Mouse (Mus musculus) liver, embryonic 11.5 days (tissue): Measurements from ENCODE around the gene Mrps7. TPM values are rescaled to one million over a fixed set of nuclear protein-coding genes. Genes with fewer than 3 reads are reported as not detected.
A peak's percentile ranks its signal among the peaks of the same experiment; 100 is the strongest.

Source experiments
- ATAC-seq: fragments of 200-750 bp; cut with Nextera tagmentation; replicated peaks from 2 replicates; pipeline ENCODE4 v1.8.0; 2017; ENCODE audit warnings: moderate number of reproducible peaks, mild to moderate bottlenecking, moderate TSS enrichment, moderate library complexity; ENCODE audit not compliant: low FRiP score
- DNase-seq: peaks from one replicate; pipeline ENCODE4 v3.0.0-alpha.2; 2017; ENCODE audit warnings: low spot score
- H3K27ac ChIP-seq: fragments of 300-500 bp; sonication (generic); 2 replicates; pipeline ENCODE4 v1.5.1; 2014; ENCODE audit warnings: mild to moderate bottlenecking, low read depth, low read length, control low read depth
- H3K27me3 ChIP-seq: fragments of 300-500 bp; sonication (generic); replicated peaks from 2 replicates; pipeline ENCODE4 v1.6.1; 2014; ENCODE audit warnings: low read length, mixed read lengths; ENCODE audit not compliant: control insufficient read depth, insufficient read depth
- H3K36me3 ChIP-seq: fragments of 300-500 bp; sonication (generic); 2 replicates; pipeline ENCODE4 v1.6.1; 2014; ENCODE audit warnings: mild to moderate bottlenecking, low read length, moderate library complexity, mixed read lengths; ENCODE audit not compliant: control insufficient read depth, insufficient read depth
- H3K4me1 ChIP-seq: fragments of 300-500 bp; sonication (generic); replicated peaks from 2 replicates; pipeline ENCODE4 v1.6.1; 2014; ENCODE audit warnings: low read length, mixed read lengths; ENCODE audit not compliant: control insufficient read depth, insufficient read depth
- H3K4me2 ChIP-seq: fragments of 300-500 bp; sonication (generic); 2 replicates; pipeline ENCODE4 v1.6.1; 2014; ENCODE audit warnings: mild to moderate bottlenecking, control low read depth, moderate library complexity
- H3K4me3 ChIP-seq: fragments of 300-500 bp; sonication (generic); 2 replicates; pipeline ENCODE4 v1.5.1; 2014; ENCODE audit warnings: low read depth, low read length, control low read depth
- H3K9ac ChIP-seq: fragments of 300-500 bp; sonication (generic); 2 replicates; pipeline ENCODE4 v1.6.1; 2014; ENCODE audit warnings: low read depth, low read length, control low read depth
- H3K9me3 ChIP-seq: fragments of 300-500 bp; sonication (generic); 2 replicates; pipeline ENCODE4 v1.6.1; 2016; ENCODE audit warnings: low read length, inconsistent platforms, mixed read lengths; ENCODE audit not compliant: control insufficient read depth
- WGBS: fragments of 180-500 bp; shearing (Covaris S2); extraction: QIAGEN DNeasy Blood & Tissue Kit; methylation state at CpG from one replicate; pipeline ENCODE4 v1.1.7; 2014; 5-methylcytosine and 5-hydroxymethylcytosine counted together
- polyA plus RNA-seq: library from polyadenylated mRNA; unstranded; fragments of >200 nt; fragmentation: Nextera tagmentation; extraction: Ambion mirVana; gene quantifications from 2 replicates; pipeline ENCODE4 v1.2.1, GENCODE M21; 2014

The Mrps7 gene
- polyA plus RNA-seq, 1 experiment from 2014 or later: 121 TPM

GRCm38 (mm10) chr11:115619949-115620348 is 16.2 kb downstream of the Mrps7 start:
- no peak overlapping the region for H3K9ac ChIP-seq
- no peaks in the 10 kb centered on the region for H3K4me1 ChIP-seq
- no peaks in the 10 kb centered on the region for H3K9me3 ChIP-seq
- no peaks in the 10 kb centered on the region for H3K27me3 ChIP-seq
- H3K4me3 ChIP-seq: no peak overlapping the region
- WGBS: 94% methylated on average over 7 of the region's 7 CpGs
- ATAC-seq (no peak), DNase-seq (no peak)
- H3K27ac ChIP-seq: no peak overlapping the region
- peaks cover 30% of the 10 kb centered on the region for H3K36me3 ChIP-seq
- no peak overlapping the region for H3K4me2 ChIP-seq

GRCm38 (mm10) chr11:115623487-115624070 is 19.9 kb downstream of the Mrps7 start:
- ATAC-seq (no peak), DNase-seq (no peak)
- WGBS: 80% methylated on average over 9 of the region's 9 CpGs
- H3K9me3 ChIP-seq: no peaks in the 10 kb centered on the region
- H3K36me3 ChIP-seq: peaks cover 21% of the 10 kb centered on the region
- no peak overlapping the region for H3K4me2 ChIP-seq
- H3K9ac ChIP-seq: no peak overlapping the region
- peaks cover 11% of the 10 kb centered on the region for H3K4me1 ChIP-seq
- no peak overlapping the region for H3K4me3 ChIP-seq
- H3K27ac ChIP-seq: no peak overlapping the region
- no peaks in the 10 kb centered on the region for H3K27me3 ChIP-seq

- peaks cover 13% of the 10 kb centered on the region for H3K36me3 ChIP-seq
- no peak overlapping the region for H3K4me2 ChIP-seq
- WGBS: 89% methylated on average over 9 of the region's 9 CpGs
- no peak overlapping the region for H3K27ac ChIP-seq
- no peak for ATAC-seq
- H3K4me3 ChIP-seq: no peak overlapping the region
- peaks cover 13% of the 10 kb centered on the region for H3K4me1 ChIP-seq
- no peaks in the 10 kb centered on the region for H3K27me3 ChIP-seq
- H3K9ac ChIP-seq: no peak overlapping the region
- no peak for DNase-seq
- no peaks in the 10 kb centered on the region for H3K9me3 ChIP-seq
Observed at GRCm38 (mm10) chr11:115625877-115626276, 22.2 kb downstream of the Mrps7 start.

- Histone ChIP-seq H3K9ac (peak overlapping the region; percentile 82), H3K27me3 (no peaks in the 10 kb centered on the region), H3K36me3 (peaks cover 7% of the 10 kb centered on the region; the same call in 1 of the 2 replicates), H3K4me2 (peak overlapping the region; percentile 94), H3K4me1 (peaks cover 17% of the 10 kb centered on the region), H3K9me3 (no peaks in the 10 kb centered on the region), H3K27ac (no peak overlapping the region), H3K4me3 (peak overlapping the region; percentile 84)
- DNase-seq (no peak), ATAC-seq (no peak)
- WGBS: 45% methylated on average over 11 of the region's 11 CpGs
Observed at GRCm38 (mm10) chr11:115626824-115627616, 23.3 kb downstream of the Mrps7 start.

- H3K4me1 ChIP-seq: peaks cover 17% of the 10 kb centered on the region
- no peaks in the 10 kb centered on the region for H3K27me3 ChIP-seq
- H3K4me3 ChIP-seq: peak within 1 kb of the TSS; percentile 84
- H3K9me3 ChIP-seq: no peaks in the 10 kb centered on the region
- WGBS: under 1% methylated on average over 47 of the region's 47 CpGs
- DNase-seq (peak; percentile 96), ATAC-seq (peak; percentile 99)
- H3K9ac ChIP-seq: peak within 1 kb of the TSS; percentile 82
- peak within 1 kb of the TSS; percentile 62 for H3K27ac ChIP-seq
- H3K36me3 ChIP-seq: peaks cover under 1% of the 10 kb centered on the region; the same call in 1 of the 2 replicates
- peak within 1 kb of the TSS; percentile 94 for H3K4me2 ChIP-seq
Observed at GRCm38 (mm10) chr11:115627705-115628464, 24.2 kb downstream of the Mrps7 start, which contains the start of gene Slc25a19. Slc25a19 (minus strand) TSS chr11:115628295.

GRCm38 (mm10) chr11:115628465-115629101 is 24.9 kb downstream of the Mrps7 start:
- no peak for DNase-seq
- Histone ChIP-seq H3K9ac (peak overlapping the region; percentile 64), H3K4me3 (peak overlapping the region; percentile 84), H3K4me2 (peak overlapping the region; percentile 65), H3K4me1 (peaks cover 17% of the 10 kb centered on the region), H3K36me3 (no peaks in the 10 kb centered on the region), H3K9me3 (no peaks in the 10 kb centered on the region), H3K27ac (peak overlapping the region; percentile 32; the same call in 1 of the 2 replicates), H3K27me3 (no peaks in the 10 kb centered on the region)
- 42% methylated on average over 13 of the region's 13 CpGs for WGBS
- peak; percentile 13 for ATAC-seq

GRCm38 (mm10) chr11:115629734-115630531 is 26.2 kb downstream of the Mrps7 start:
- 75% methylated on average over 13 of the region's 13 CpGs for WGBS
- H3K4me1 ChIP-seq: peaks cover 17% of the 10 kb centered on the region
- H3K4me2 ChIP-seq: no peak overlapping the region
- H3K36me3 ChIP-seq: no peaks in the 10 kb centered on the region
- H3K27me3 ChIP-seq: no peaks in the 10 kb centered on the region
- no peak overlapping the region for H3K9ac ChIP-seq
- ATAC-seq (no peak), DNase-seq (no peak)
- H3K9me3 ChIP-seq: no peaks in the 10 kb centered on the region
- no peak overlapping the region for H3K27ac ChIP-seq
- H3K4me3 ChIP-seq: no peak overlapping the region
